Mouse (Mus musculus): Measurements from ENCODE around the gene Icos. TPM values are rescaled to one million over a fixed set of nuclear protein-coding genes. Genes with fewer than 3 reads are reported as not detected.

Gene Icos
- polyA plus RNA-seq, 1 experiment from 2014 or later, result 0.08 TPM

DNA sequence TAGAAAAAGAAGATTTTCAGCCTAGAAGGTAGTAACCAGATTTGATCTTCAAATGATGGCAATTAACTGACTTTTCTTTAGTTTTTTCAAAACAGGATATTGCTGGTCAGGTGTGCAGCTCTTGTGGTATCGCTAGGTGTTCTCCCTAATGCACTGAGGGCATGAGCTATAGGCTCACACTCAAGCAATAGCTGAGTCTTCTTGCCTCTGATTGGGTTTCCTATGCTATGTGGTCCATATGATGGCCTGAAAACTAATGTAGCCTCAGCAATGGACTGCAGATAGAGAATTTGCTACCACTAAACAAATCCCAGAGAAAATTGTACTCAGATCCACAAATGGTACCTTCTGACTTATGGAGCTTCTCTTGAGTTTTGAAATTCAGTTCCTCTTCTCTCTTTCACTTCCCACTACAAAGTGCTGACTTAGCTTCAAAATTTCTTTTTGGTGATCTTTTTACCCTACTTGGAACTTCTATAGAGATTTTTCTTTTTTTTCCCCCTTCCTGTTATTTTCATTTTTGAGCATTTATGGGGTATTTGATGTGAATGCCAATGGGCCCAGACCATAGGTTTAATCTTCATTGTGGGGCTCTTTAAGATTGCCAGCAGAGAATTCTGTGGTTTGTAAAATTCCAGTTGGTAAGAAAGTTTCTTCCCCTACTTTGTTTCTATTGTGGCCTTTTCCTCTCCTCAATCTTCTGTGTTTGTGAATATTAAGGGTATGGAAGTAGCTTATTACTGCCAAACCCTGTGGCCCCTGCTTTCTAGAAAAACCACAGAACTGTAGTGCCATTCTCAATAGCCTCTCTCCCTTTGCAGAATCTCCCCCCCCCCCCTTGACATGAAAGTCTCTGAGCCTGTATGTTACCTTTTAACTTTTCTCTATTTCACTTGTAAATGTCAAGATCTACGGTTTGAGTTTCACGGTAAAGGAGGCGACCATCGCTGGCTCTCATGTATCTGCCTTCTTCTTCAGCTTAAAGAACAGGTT is 36.4 kb upstream of the Icos start:
- WGBS, result 97% methylated on average over 5 of the region's 5 CpGs
- H3K9me3 ChIP-seq (ENCODE audit: control insufficient read depth, low read length), result no peaks in the 10 kb centered on the region
- ATAC-seq (ENCODE audit: low read depth), result no peak

DNA sequence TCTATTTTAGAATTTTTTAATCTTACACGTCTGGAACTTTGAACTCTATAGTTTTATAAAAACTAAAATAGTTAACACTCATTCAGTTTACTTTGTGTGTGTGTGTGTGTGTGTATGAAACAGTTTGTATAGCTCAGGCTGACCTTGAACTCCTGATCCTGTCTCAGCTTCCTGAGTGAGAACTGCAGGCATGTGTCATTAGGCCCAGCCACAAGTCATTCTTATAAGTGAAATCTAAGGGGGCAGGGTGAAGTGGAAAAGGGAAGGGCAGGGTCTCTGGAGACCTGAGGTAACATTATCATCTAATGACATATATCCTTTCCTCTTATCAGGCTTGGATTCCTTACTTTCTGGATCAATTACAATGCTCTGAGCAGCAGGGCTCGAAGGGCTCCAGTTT is 34.8 kb upstream of the Icos start:
- no peaks in the 10 kb centered on the region for H3K27me3 ChIP-seq (ENCODE audit: control insufficient read depth, insufficient read depth, low read length)
- no peaks in the 10 kb centered on the region for H3K36me3 ChIP-seq (ENCODE audit: control insufficient read depth, insufficient read depth, low read length)
- no peak overlapping the region for H3K27ac ChIP-seq (ENCODE audit: low read depth, low read length)
- no peaks in the 10 kb centered on the region for H3K4me1 ChIP-seq (ENCODE audit: control insufficient read depth, insufficient read depth, low read length)
- no peak for ATAC-seq (ENCODE audit: low read depth)
- H3K4me2 ChIP-seq (ENCODE audit: low read depth, low read length), result no peak overlapping the region
- H3K9me3 ChIP-seq (ENCODE audit: control insufficient read depth, low read length), result no peaks in the 10 kb centered on the region
- H3K9ac ChIP-seq (replicated peaks; ENCODE audit: low read depth, low read length), result no peak overlapping the region
- no peak overlapping the region for H3K4me3 ChIP-seq (ENCODE audit: low read depth, low read length)
- 83% methylated on average over 2 of the region's 2 CpGs for WGBS

More for the DNA sequence above, 36.4 kb upstream of the Icos start:
- H3K9ac ChIP-seq (replicated peaks; ENCODE audit: low read depth, low read length), result no peak overlapping the region
- no peaks in the 10 kb centered on the region for H3K4me1 ChIP-seq (ENCODE audit: control insufficient read depth, insufficient read depth, low read length)
- no peak overlapping the region for H3K4me2 ChIP-seq (ENCODE audit: low read depth, low read length)
- H3K27me3 ChIP-seq (ENCODE audit: control insufficient read depth, insufficient read depth, low read length), result no peaks in the 10 kb centered on the region
- H3K4me3 ChIP-seq (ENCODE audit: low read depth, low read length), result no peak overlapping the region
- no peak overlapping the region for H3K27ac ChIP-seq (ENCODE audit: low read depth, low read length)
- no peaks in the 10 kb centered on the region for H3K36me3 ChIP-seq (ENCODE audit: control insufficient read depth, insufficient read depth, low read length)

DNA sequence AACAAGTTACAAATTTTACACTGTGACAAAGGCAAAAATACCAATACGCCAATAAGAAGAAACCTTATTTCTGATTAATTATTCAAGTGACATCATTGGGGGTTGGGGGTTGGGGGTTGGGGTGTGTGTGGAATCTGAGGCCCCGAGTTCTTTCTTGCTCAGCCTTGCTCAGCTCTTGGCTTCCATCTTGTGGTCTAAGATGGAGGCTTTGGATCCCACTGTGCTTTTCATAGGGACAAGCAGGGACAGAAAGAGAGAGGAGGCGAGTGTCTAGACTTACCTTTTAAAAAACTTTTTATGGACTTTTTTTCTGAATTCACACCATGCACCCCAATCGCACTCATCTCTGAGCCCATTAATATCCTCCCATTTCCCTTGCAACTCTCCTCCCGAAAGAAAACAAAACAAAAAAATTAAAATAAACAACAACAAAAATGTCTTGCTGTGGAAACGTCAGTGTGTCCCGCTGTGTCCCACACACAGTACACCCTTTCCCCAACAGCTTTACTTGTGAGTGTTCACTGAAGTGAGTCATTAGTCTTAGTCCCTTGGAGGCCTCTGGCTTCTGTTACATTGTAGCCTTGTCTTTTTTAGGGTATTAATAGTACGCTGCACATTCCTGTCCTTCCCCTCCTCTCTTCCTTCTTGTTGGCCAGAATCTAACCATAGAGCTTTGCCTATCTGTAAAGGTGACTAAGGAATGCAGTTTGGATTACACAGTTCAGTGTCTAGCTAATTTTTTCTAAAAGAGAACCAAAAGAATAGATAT is 31.9 kb upstream of the Icos start:
- Histone ChIP-seq H3K4me1 (ENCODE audit: control insufficient read depth, insufficient read depth, low read length) (no peaks in the 10 kb centered on the region), H3K9me3 (ENCODE audit: control insufficient read depth, low read length) (no peaks in the 10 kb centered on the region), H3K36me3 (ENCODE audit: control insufficient read depth, insufficient read depth, low read length) (no peaks in the 10 kb centered on the region), H3K27ac (ENCODE audit: low read depth, low read length) (no peak overlapping the region), H3K27me3 (ENCODE audit: control insufficient read depth, insufficient read depth, low read length) (no peaks in the 10 kb centered on the region), H3K4me2 (ENCODE audit: low read depth, low read length) (no peak overlapping the region), H3K4me3 (ENCODE audit: low read depth, low read length) (no peak overlapping the region), H3K9ac (replicated peaks; ENCODE audit: low read depth, low read length) (no peak overlapping the region)
- ATAC-seq (ENCODE audit: low read depth), result no peak
- WGBS, result 84% methylated on average over 8 of the region's 8 CpGs

DNA sequence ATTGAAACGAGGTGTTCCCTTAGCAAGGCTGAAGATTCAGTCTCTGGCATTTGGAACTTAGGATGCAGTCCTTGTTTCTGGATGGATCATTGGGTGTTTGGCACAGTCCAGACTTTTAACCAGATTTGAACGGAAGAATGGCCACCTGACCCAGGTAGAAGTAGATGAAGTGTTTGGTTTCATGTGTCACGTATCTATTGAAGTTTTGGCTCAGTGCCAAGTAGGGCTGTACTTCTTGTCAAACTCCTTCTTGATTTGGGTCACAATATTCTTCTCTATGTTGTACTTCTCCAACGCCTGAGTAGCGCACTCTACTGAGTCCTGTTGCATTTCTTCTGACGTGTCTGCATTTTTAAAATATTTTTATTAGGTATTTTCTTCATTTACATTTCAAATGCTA is 29.6 kb upstream of the Icos start:
- Histone ChIP-seq H3K9me3 (ENCODE audit: control insufficient read depth, low read length) (no peaks in the 10 kb centered on the region), H3K4me1 (ENCODE audit: control insufficient read depth, insufficient read depth, low read length) (no peaks in the 10 kb centered on the region), H3K4me3 (ENCODE audit: low read depth, low read length) (no peak overlapping the region), H3K36me3 (ENCODE audit: control insufficient read depth, insufficient read depth, low read length) (no peaks in the 10 kb centered on the region), H3K27ac (ENCODE audit: low read depth, low read length) (no peak overlapping the region), H3K27me3 (ENCODE audit: control insufficient read depth, insufficient read depth, low read length) (no peaks in the 10 kb centered on the region), H3K4me2 (ENCODE audit: low read depth, low read length) (no peak overlapping the region), H3K9ac (replicated peaks; ENCODE audit: low read depth, low read length) (no peak overlapping the region)
- ATAC-seq (ENCODE audit: low read depth), result no peak
- 89% methylated on average over 6 of the region's 6 CpGs for WGBS

DNA sequence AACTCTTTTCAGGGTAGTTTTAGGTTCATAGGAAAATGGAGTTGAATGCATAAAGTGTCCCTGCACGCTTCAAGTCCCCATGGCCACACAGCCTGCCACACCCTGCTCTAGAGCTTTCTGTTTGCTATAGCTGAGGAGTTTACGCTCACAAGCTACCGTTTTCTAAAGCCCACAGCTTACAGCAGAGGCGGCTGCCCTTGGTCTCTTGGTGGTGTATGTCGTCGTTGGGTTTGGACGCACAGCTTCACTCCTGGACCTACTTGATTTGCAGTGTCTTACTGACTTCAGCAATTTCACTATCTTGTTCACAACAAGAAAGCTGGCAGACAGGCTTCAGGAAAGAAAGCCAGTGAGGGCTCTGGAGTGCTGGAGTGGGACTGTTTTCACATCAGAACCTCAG is 24.8 kb upstream of the Icos start:
- Histone ChIP-seq H3K4me2 (ENCODE audit: low read depth, low read length) (no peak overlapping the region), H3K9ac (replicated peaks; ENCODE audit: low read depth, low read length) (no peak overlapping the region), H3K36me3 (ENCODE audit: control insufficient read depth, insufficient read depth, low read length) (no peaks in the 10 kb centered on the region), H3K4me1 (ENCODE audit: control insufficient read depth, insufficient read depth, low read length) (no peaks in the 10 kb centered on the region), H3K27ac (ENCODE audit: low read depth, low read length) (no peak overlapping the region), H3K9me3 (ENCODE audit: control insufficient read depth, low read length) (no peaks in the 10 kb centered on the region), H3K27me3 (ENCODE audit: control insufficient read depth, insufficient read depth, low read length) (no peaks in the 10 kb centered on the region), H3K4me3 (ENCODE audit: low read depth, low read length) (no peak overlapping the region)
- ATAC-seq (ENCODE audit: low read depth), result no peak
- 75% methylated on average over 7 of the region's 7 CpGs for WGBS

DNA sequence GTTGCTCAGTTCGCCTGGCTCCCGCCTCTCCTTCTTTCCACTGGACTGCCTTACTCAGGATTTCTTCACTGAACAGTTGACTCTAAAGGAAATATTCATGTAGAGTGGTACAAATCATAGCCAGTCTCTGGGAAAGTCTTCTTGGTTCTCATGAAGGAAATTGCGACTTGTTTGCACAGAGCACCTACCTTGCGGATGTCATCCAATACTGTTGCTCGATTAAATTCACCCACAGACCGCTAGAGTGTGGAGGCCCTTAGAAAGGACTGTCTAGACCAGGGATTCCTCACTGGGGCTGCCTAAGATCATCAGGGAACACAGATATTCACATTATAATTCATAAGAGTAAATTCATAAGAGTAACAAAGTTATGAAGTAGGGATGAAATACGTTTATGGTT is 24.0 kb upstream of the Icos start:
- no peaks in the 10 kb centered on the region for H3K36me3 ChIP-seq (ENCODE audit: control insufficient read depth, insufficient read depth, low read length)
- no peak overlapping the region for H3K27ac ChIP-seq (ENCODE audit: low read depth, low read length)
- no peak for ATAC-seq (ENCODE audit: low read depth)
- no peaks in the 10 kb centered on the region for H3K9me3 ChIP-seq (ENCODE audit: control insufficient read depth, low read length)
- no peak overlapping the region for H3K4me2 ChIP-seq (ENCODE audit: low read depth, low read length)
- no peaks in the 10 kb centered on the region for H3K4me1 ChIP-seq (ENCODE audit: control insufficient read depth, insufficient read depth, low read length)
- no peaks in the 10 kb centered on the region for H3K27me3 ChIP-seq (ENCODE audit: control insufficient read depth, insufficient read depth, low read length)
- no peak overlapping the region for H3K4me3 ChIP-seq (ENCODE audit: low read depth, low read length)
- no peak overlapping the region for H3K9ac ChIP-seq (replicated peaks; ENCODE audit: low read depth, low read length)
- WGBS, result 91% methylated on average over 7 of the region's 7 CpGs

DNA sequence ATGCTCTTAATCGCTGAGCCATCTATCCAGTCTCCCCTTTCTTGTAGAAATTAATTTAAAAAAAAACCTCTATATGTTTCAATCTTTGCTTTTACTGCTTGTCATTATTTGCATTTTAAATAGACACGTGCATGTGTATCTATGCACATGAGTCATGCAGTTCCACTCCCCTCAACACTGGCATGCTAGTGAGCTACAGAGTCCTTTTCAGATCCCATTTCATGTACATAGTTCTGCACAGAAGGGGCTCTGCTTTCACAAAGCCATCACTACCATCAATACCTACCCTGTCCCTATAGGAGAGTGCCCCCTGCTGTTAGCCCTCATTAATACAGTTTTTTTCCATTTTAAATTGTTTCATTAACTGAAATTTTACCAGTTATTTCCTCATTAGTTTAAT is 23.0 kb upstream of the Icos start:
- H3K4me3 ChIP-seq (ENCODE audit: low read depth, low read length), result no peak overlapping the region
- H3K4me1 ChIP-seq (ENCODE audit: control insufficient read depth, insufficient read depth, low read length), result no peaks in the 10 kb centered on the region
- no peaks in the 10 kb centered on the region for H3K36me3 ChIP-seq (ENCODE audit: control insufficient read depth, insufficient read depth, low read length)
- H3K9ac ChIP-seq (replicated peaks; ENCODE audit: low read depth, low read length), result no peak overlapping the region
- WGBS, result 50% methylated on average over 2 of the region's 2 CpGs
- H3K27ac ChIP-seq (ENCODE audit: low read depth, low read length), result no peak overlapping the region
- H3K9me3 ChIP-seq (ENCODE audit: control insufficient read depth, low read length), result no peaks in the 10 kb centered on the region
- no peak; the same call in 1 of the 2 replicates for ATAC-seq (ENCODE audit: low read depth)
- no peaks in the 10 kb centered on the region for H3K27me3 ChIP-seq (ENCODE audit: control insufficient read depth, insufficient read depth, low read length)
- no peak overlapping the region for H3K4me2 ChIP-seq (ENCODE audit: low read depth, low read length)

DNA sequence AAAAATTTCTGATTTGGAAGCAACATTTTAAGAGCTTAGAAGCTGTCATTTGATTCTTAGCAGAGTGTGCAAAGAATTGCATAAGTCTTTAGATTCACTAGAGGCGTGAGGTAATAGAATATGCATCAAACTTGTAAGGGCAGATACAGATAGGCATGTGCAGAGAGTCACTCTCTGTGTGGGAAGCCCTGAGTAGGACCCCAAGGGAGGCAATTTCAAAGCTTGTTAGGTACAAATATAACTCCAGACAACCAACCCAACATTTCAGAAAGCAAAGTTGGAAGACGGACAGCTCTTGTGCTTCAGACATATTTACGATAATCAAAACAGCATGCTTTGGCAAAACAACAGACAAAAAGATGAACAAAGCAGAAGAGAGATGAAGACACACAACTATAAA is 22.5 kb upstream of the Icos start:
- Histone ChIP-seq H3K9me3 (ENCODE audit: control insufficient read depth, low read length) (no peaks in the 10 kb centered on the region), H3K27ac (ENCODE audit: low read depth, low read length) (no peak overlapping the region), H3K4me3 (ENCODE audit: low read depth, low read length) (no peak overlapping the region), H3K4me1 (ENCODE audit: control insufficient read depth, insufficient read depth, low read length) (no peaks in the 10 kb centered on the region), H3K27me3 (ENCODE audit: control insufficient read depth, insufficient read depth, low read length) (no peaks in the 10 kb centered on the region), H3K36me3 (ENCODE audit: control insufficient read depth, insufficient read depth, low read length) (no peaks in the 10 kb centered on the region), H3K4me2 (ENCODE audit: low read depth, low read length) (no peak overlapping the region), H3K9ac (replicated peaks; ENCODE audit: low read depth, low read length) (no peak overlapping the region)
- WGBS, result 94% methylated on average over 3 of the region's 3 CpGs
- ATAC-seq (ENCODE audit: low read depth), result no peak

DNA sequence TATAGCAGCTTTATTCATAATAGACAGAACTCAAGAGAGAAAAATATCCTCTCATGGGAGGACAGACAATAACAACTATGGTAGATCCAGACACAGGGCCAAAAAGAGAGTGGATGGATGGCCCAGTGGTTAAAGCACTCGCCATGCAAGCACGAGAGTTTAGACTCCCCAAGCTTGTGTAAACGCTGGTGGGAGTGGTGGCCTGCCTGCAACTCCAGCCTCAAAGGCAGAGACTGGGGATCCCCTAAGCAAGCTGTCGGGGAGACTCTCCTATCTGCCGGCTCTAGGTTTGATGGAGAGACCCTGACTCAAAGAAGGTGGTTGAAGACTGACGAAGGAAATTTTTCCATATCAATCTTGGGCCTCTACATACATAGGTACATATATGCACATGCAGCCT is 21.5 kb upstream of the Icos start:
- Histone ChIP-seq H3K4me3 (ENCODE audit: low read depth, low read length) (no peak overlapping the region), H3K9ac (replicated peaks; ENCODE audit: low read depth, low read length) (no peak overlapping the region), H3K36me3 (ENCODE audit: control insufficient read depth, insufficient read depth, low read length) (no peaks in the 10 kb centered on the region), H3K27ac (ENCODE audit: low read depth, low read length) (no peak overlapping the region), H3K4me1 (ENCODE audit: control insufficient read depth, insufficient read depth, low read length) (no peaks in the 10 kb centered on the region), H3K27me3 (ENCODE audit: control insufficient read depth, insufficient read depth, low read length) (no peaks in the 10 kb centered on the region), H3K4me2 (ENCODE audit: low read depth, low read length) (no peak overlapping the region), H3K9me3 (ENCODE audit: control insufficient read depth, low read length) (no peaks in the 10 kb centered on the region)
- ATAC-seq (ENCODE audit: low read depth), result no peak
- WGBS, result 90% methylated on average over 6 of the region's 6 CpGs

All from neural tube, embryonic 14.5 days (tissue).